Mouse (Mus musculus) forebrain, embryonic 14.5 days (tissue): ENCODE measurements around the gene 4930453N24Rik. TPM values are rescaled to one million over a fixed set of nuclear protein-coding genes. Genes with fewer than 3 reads are reported as not detected.
A peak's percentile ranks its signal among the peaks of the same experiment; 100 is the strongest.

Experiments used
- ATAC-seq: fragments of 200-750 bp; cut with Nextera tagmentation; 2 replicates; pipeline ENCODE4 v1.8.0; 2017; ENCODE audit warnings: mild to moderate bottlenecking, moderate library complexity
- DNase-seq: peaks from one replicate; pipeline ENCODE4 v3.0.0-alpha.2; 2015; ENCODE audit warnings: low spot score
- H3K27ac ChIP-seq: fragments of 300-500 bp; sonication (generic); 2 replicates; pipeline ENCODE4 v1.5.1; 2014; ENCODE audit warnings: low read depth, mild to moderate bottlenecking, control low read depth, low read length, moderate library complexity
- H3K27me3 ChIP-seq: fragments of 300-500 bp; sonication (generic); replicated peaks from 2 replicates; pipeline ENCODE4 v1.6.1; 2014; ENCODE audit warnings: low read length, control low read depth, mixed read lengths; ENCODE audit not compliant: control insufficient read depth, insufficient read depth
- H3K36me3 ChIP-seq: fragments of 300-500 bp; sonication (generic); 2 replicates; pipeline ENCODE4 v1.6.1; 2014; ENCODE audit warnings: low read length, control low read depth; ENCODE audit not compliant: control insufficient read depth, insufficient read depth
- H3K4me1 ChIP-seq: fragments of 300-500 bp; sonication (generic); 2 replicates; pipeline ENCODE4 v1.6.1; 2014; ENCODE audit warnings: antibody characterized with exemption, low read length, control low read depth; ENCODE audit not compliant: control insufficient read depth, insufficient read depth
- H3K4me2 ChIP-seq: fragments of 300-500 bp; sonication (generic); 2 replicates; pipeline ENCODE4 v1.6.1; 2014; ENCODE audit warnings: mild to moderate bottlenecking, control low read depth, low read length
- H3K4me3 ChIP-seq: fragments of 300-500 bp; sonication (generic); 2 replicates; pipeline ENCODE4 v1.5.1; 2014; ENCODE audit warnings: low read depth, low read length, control low read depth
- H3K9ac ChIP-seq: fragments of 300-500 bp; sonication (generic); 2 replicates; pipeline ENCODE4 v1.6.1; 2014; ENCODE audit warnings: mild to moderate bottlenecking, low read length, control low read depth, moderate library complexity
- H3K9me3 ChIP-seq: fragments of 300-500 bp; sonication (generic); replicated peaks from 2 replicates; pipeline ENCODE4 v1.6.1; 2016; ENCODE audit warnings: low read length, control low read depth, mixed read lengths; ENCODE audit not compliant: control insufficient read depth
- WGBS: fragments of 180-500 bp; shearing (Covaris S2); extraction: QIAGEN DNeasy Blood & Tissue Kit; methylation state at CpG from one replicate; pipeline ENCODE4 v1.1.7; 2014; 5-methylcytosine and 5-hydroxymethylcytosine counted together
- polyA plus RNA-seq: library from polyadenylated mRNA; unstranded; fragments of >200 nt; fragmentation: Nextera tagmentation; extraction: Ambion mirVana; gene quantifications from 2 replicates; pipeline ENCODE4 v1.2.1, GENCODE M21; 2014

The 4930453N24Rik gene
- polyA plus RNA-seq = 29.9 and 31.5 TPM in 2 replicates

DNA sequence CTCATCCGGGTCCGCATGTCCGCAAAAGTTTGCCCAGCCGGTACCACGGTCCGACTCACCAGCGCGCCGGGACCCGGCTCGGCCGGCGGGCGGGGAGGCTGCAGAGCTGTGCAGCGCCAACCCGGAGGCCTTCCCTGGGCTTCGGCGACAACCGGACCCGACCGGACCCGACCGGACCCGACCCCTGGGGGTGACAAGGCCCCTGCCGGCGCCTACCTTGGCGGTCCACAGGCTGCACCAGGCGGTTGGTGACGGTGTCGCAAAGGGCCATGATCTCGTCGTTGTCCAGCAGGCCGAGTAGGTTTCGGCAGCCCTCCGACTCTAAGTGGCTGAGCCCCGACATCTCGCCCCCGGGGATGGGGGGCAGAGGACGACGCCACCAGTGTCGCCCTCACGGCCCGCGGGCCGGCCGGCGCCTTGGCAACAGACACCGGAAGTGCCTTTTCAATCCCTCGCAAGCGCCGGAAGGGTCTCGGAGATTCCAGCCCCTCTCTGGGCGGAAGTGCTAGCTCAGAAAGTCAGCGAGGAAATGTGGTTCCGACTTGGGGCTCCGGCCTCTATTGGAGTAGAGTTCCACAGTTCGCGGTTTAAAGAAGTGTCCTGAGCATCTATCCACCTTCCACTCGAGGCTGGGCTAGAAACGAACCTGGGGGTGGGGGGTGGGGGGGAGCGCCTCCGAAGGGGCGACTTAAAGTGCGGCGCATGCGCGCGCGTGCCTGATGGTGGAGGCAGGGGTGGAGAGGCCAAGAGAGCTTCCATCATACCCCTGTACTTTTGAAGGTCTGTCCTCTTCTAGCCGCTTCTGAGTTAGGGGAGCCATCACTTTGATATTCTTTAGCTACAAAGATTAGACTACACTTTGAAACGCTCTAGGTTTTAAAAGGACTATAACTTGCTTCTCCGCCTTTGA, at the start of gene 4930453N24Rik:
TSS of gene 4930453N24Rik (minus strand) at position 641 of the 910 bp plus-strand sequence.
- Histone ChIP-seq H3K4me1 (peaks cover 5% of the 10 kb centered on the region), H3K9ac (peak within 1 kb of the TSS; percentile 86), H3K9me3 (no peaks in the 10 kb centered on the region), H3K4me2 (peak within 1 kb of the TSS; percentile 60), H3K27ac (peak within 1 kb of the TSS; percentile 87), H3K4me3 (peak within 1 kb of the TSS; percentile 81), H3K27me3 (no peaks in the 10 kb centered on the region), H3K36me3 (0 out of 2 replicates have a peak, but pooled peaks cover 9% of the 10 kb centered on the region)
- peak; percentile 97 for ATAC-seq
- 2% methylated on average over 72 of the region's 72 CpGs for WGBS
- DNase-seq = peak; percentile 95

DNA sequence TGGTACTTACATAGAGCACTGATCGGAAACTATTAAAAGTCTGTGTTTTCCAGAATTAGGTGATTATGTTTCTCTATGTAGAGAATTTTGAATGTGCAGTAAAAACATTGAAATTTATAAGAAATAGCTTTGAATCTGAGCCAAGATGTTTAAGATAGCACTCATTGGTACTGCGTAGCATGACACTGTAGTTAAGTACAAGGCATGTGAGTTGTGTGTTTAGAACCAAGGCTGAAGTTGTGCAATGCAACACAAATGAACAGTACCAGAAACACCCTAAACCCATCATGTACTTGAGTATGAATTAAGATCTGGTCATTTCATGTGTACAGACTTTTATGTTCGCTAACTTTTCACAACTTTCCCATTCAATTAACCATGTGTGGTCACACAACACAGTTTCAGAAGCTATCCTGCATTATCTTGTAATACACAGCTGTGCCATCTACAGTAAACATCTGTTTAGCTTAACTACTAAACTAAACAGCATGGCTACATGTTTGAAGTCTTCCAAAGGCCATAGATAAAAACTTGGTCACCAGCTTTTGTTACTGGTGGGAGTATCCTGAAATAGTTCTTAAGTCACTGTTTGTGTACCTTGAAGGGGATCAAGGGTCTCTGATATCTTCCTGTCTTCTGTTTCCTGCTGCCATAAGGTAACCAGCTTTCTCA, 46.3 kb upstream of the 4930453N24Rik start:
- Histone ChIP-seq H3K27me3 (no peaks in the 10 kb centered on the region), H3K9me3 (no peaks in the 10 kb centered on the region), H3K36me3 (peaks cover 9% of the 10 kb centered on the region), H3K4me1 (no peaks in the 10 kb centered on the region), H3K27ac (no peak overlapping the region), H3K4me3 (no peak overlapping the region), H3K9ac (no peak overlapping the region), H3K4me2 (no peak overlapping the region)
- WGBS = 95% methylated on average over 3 of the region's 3 CpGs
- no peak for ATAC-seq
- no peak for DNase-seq

GRCm38 (mm10) chr16:64803041-64803440, 32.1 kb upstream of the 4930453N24Rik start:
- Histone ChIP-seq H3K4me2 (no peak overlapping the region), H3K27ac (no peak overlapping the region), H3K9ac (no peak overlapping the region), H3K4me3 (no peak overlapping the region), H3K9me3 (peaks cover 3% of the 10 kb centered on the region; the same call in 1 of the 2 replicates), H3K4me1 (no peaks in the 10 kb centered on the region), H3K36me3 (no peaks in the 10 kb centered on the region), H3K27me3 (no peaks in the 10 kb centered on the region)
- ATAC-seq = no peak
- no peak for DNase-seq
- WGBS = 95% methylated on average over 3 of the region's 3 CpGs

- ATAC-seq = no peak
- Histone ChIP-seq H3K9me3 (peaks cover 3% of the 10 kb centered on the region; the same call in 1 of the 2 replicates), H3K36me3 (no peaks in the 10 kb centered on the region), H3K4me3 (no peak overlapping the region), H3K9ac (no peak overlapping the region), H3K27me3 (no peaks in the 10 kb centered on the region), H3K4me2 (no peak overlapping the region), H3K27ac (no peak overlapping the region), H3K4me1 (no peaks in the 10 kb centered on the region)
- no peak for DNase-seq
Observed at GRCm38 (mm10) chr16:64801638-64802037, 30.7 kb upstream of the 4930453N24Rik start.

DNA sequence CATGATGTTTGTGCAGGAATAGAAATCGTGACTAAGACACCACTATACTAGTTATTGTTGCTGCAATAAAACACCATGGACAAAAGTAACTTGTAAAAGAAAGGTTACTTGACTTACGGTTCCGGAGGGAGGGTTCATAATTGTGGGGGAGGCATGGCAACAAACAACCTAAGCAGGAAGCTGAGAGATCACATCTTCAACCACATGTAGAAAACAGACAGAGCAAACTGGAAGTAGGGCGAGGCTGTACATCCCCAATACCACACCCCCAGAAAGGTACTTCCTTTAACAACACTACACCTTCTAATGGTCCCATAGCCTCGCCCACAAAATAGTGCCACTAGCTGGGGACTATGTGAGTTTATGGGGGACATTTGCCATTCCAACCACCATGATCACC, 29.4 kb upstream of the 4930453N24Rik start:
- H3K9me3 ChIP-seq = peaks cover 3% of the 10 kb centered on the region; the same call in 1 of the 2 replicates
- 92% methylated on average over 5 of the region's 5 CpGs for WGBS
- H3K4me2 ChIP-seq = no peak overlapping the region
- H3K9ac ChIP-seq = no peak overlapping the region
- DNase-seq (no peak), ATAC-seq (no peak)
- H3K27ac ChIP-seq = no peak overlapping the region
- no peaks in the 10 kb centered on the region for H3K27me3 ChIP-seq
- no peaks in the 10 kb centered on the region for H3K36me3 ChIP-seq
- H3K4me1 ChIP-seq = no peaks in the 10 kb centered on the region
- H3K4me3 ChIP-seq = no peak overlapping the region

DNA sequence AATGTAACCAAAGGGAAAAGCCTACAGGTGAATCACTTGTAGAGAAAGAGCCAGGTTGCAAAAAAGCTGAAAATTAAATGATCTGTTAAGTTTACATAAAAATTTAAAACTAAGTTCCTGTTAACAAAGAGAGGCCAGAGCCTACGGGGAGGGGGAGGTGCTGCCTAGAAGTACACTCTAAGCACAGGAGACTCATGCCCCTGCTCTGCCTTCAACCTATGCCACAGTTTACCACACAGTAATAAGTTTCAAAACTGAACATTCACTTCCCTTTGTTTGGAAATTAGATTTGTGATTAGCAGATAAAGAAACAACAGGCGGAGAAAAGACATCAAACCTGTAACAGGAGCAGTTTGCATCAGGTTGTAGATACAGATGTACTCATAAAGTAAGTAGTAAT, 23.8 kb upstream of the 4930453N24Rik start:
- ATAC-seq (no peak), DNase-seq (no peak)
- H3K27ac ChIP-seq = no peak overlapping the region
- H3K4me1 ChIP-seq = no peaks in the 10 kb centered on the region
- H3K36me3 ChIP-seq = no peaks in the 10 kb centered on the region
- 93% methylated on average over 2 of the region's 2 CpGs for WGBS
- no peak overlapping the region for H3K9ac ChIP-seq
- no peaks in the 10 kb centered on the region for H3K9me3 ChIP-seq
- H3K4me2 ChIP-seq = no peak overlapping the region
- no peak overlapping the region for H3K4me3 ChIP-seq
- H3K27me3 ChIP-seq = no peaks in the 10 kb centered on the region

GRCm38 (mm10) chr16:64789706-64790105, 18.7 kb upstream of the 4930453N24Rik start:
- no peaks in the 10 kb centered on the region for H3K9me3 ChIP-seq
- no peak for DNase-seq
- no peak for ATAC-seq
- no peaks in the 10 kb centered on the region for H3K4me1 ChIP-seq
- H3K27ac ChIP-seq = no peak overlapping the region
- WGBS = 97% methylated on average over 3 of the region's 3 CpGs
- no peak overlapping the region for H3K4me3 ChIP-seq
- H3K27me3 ChIP-seq = no peaks in the 10 kb centered on the region
- H3K4me2 ChIP-seq = no peak overlapping the region
- H3K9ac ChIP-seq = no peak overlapping the region
- peaks cover 14% of the 10 kb centered on the region; the same call in 1 of the 2 replicates for H3K36me3 ChIP-seq

DNA sequence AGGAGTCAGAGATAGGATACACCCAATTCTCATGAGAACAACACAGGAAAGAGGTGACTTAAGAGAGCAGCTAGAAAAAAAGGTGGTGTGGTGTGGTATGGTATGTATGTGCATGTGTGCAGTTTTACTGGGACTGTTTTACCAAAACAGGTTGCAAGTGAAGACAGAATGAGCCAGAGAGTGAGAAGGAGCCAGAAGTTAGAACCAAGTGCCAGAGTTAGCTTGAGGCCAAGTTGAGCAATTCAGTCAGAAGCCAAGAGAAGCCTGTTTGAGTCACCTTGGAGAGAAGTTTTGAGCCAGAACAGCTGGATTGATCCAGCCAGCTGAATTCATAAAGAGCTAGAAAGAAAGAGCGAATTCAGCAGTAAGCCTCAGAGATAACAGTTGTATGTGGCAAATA, 4.6 kb upstream of the 4930453N24Rik start:
- WGBS = 84% methylated on average over 1 of the region's 1 CpGs
- no peak overlapping the region for H3K27ac ChIP-seq

More for the DNA sequence above, 4.6 kb upstream of the 4930453N24Rik start:
- H3K4me3 ChIP-seq = no peak overlapping the region
- no peak overlapping the region for H3K4me2 ChIP-seq
- H3K9me3 ChIP-seq = no peaks in the 10 kb centered on the region
- H3K9ac ChIP-seq = no peak overlapping the region
- no peak for DNase-seq
- ATAC-seq = no peak
- H3K27me3 ChIP-seq = no peaks in the 10 kb centered on the region
- no peaks in the 10 kb centered on the region for H3K4me1 ChIP-seq
- no peaks in the 10 kb centered on the region for H3K36me3 ChIP-seq
